Mouse (Mus musculus) cerebellum, postnatal 25 days (tissue): ENCODE data around the gene Tcta.
"Not testable (repeated sequence)": the region's sequence is repeated elsewhere in the genome, so short reads cannot be mapped to it uniquely, and the experiment has no call there.

Experiments used
- DNase-seq, 2 experiments: peaks; one replicate each; pipeline ENCODE4 v3.0.0; 2021; ENCODE audit warnings: mixed read lengths in 2 of 2

Gene Tcta

GRCm38 (mm10) chr9:108308141-108308540 is 2.2 kb upstream of the Tcta start:
- DNase-seq, result peak in 1 of 2 experiments; percentile 30

GRCm38 (mm10) chr9:108307021-108307807 is 1.3 kb upstream of the Tcta start:
- no peak for DNase-seq

GRCm38 (mm10) chr9:108306571-108306980 is 616 bp upstream of the Tcta start:
- DNase-seq, result peak in 1 of 2 experiments; percentile 88

GRCm38 (mm10) chr9:108305170-108305569 is 790 bp downstream of the Tcta start:
- peak in 1 of 2 experiments; percentile 29 for DNase-seq

- no peak for DNase-seq
Measured at GRCm38 (mm10) chr9:108304716-108305115, 1.2 kb downstream of the Tcta start.

GRCm38 (mm10) chr9:108301853-108302252 is 4.1 kb downstream of the Tcta start:
- DNase-seq, result no peak

- peak; percentile 66 to 73 for DNase-seq
Measured at GRCm38 (mm10) chr9:108296453-108297355, 9.3 kb downstream of the Tcta start, which contains the start of gene Amt. Gene Amt (plus strand): TSS chr9:108296853.

GRCm38 (mm10) chr9:108290773-108291172 is 15.2 kb downstream of the Tcta start:
- peak in 1 of 2 experiments; percentile 16 for DNase-seq

GRCm38 (mm10) chr9:108290016-108290750 is 15.8 kb downstream of the Tcta start, which contains the start of gene Nicn1:
Gene Nicn1 (plus strand): TSS chr9:108290429.
- peak; percentile 85 to 90 for DNase-seq

GRCm38 (mm10) chr9:108289347-108289746 is 16.6 kb downstream of the Tcta start:
- no peak for DNase-seq

GRCm38 (mm10) chr9:108287526-108288238 is 18.3 kb downstream of the Tcta start:
- DNase-seq, result not testable (repeated sequence)

- DNase-seq, result peak; percentile 75 to 88
Measured at GRCm38 (mm10) chr9:108284410-108284809, 21.6 kb downstream of the Tcta start.

GRCm38 (mm10) chr9:108280071-108280828 is 25.7 kb downstream of the Tcta start:
- peak in 1 of 2 experiments; percentile 51 for DNase-seq

- peak in 1 of 2 experiments; percentile 36 for DNase-seq
Measured at GRCm38 (mm10) chr9:108278697-108279450, 27.1 kb downstream of the Tcta start.

GRCm38 (mm10) chr9:108275331-108275659 is 30.7 kb downstream of the Tcta start:
- DNase-seq, result no peak

- DNase-seq, result no peak
Measured at GRCm38 (mm10) chr9:108274476-108275330, 31.3 kb downstream of the Tcta start.

GRCm38 (mm10) chr9:108273485-108273884 is 32.5 kb downstream of the Tcta start:
- DNase-seq, result no peak

GRCm38 (mm10) chr9:108272691-108273090 is 33.3 kb downstream of the Tcta start:
- DNase-seq, result no peak

- no peak for DNase-seq
Measured at GRCm38 (mm10) chr9:108271941-108272340, 34.0 kb downstream of the Tcta start.
